Mouse (Mus musculus) bone marrow, adult 2 months (tissue): ENCODE data around the gene Gm11492.

Experiments
- CTCF ChIP-seq: fragments of 200-500 bp; IDR thresholded peaks from 2 replicates; pipeline ENCODE4 v1.5.1; 2011; ENCODE audit warnings: low read length, control low read depth; ENCODE audit not compliant: control insufficient read depth, insufficient read depth
- POLR2A ChIP-seq: fragments of 200-500 bp; IDR thresholded peaks from 2 replicates; pipeline ENCODE4 v1.6.1; 2011; ENCODE audit warnings: low read depth, mild to moderate bottlenecking, control low read depth, low read length, borderline replicate concordance; ENCODE audit not compliant: control insufficient read depth

GRCm38 (mm10) chr11:87590841-87591525 is 24.5 kb downstream of the Gm11492 start:
- no peak for TF ChIP-seq CTCF
- no peak for TF ChIP-seq POLR2A
